Mouse (Mus musculus) brain, embryonic 14.5 days (tissue): ENCODE results near the gene Cox7a1. TPM values are rescaled to one million over a fixed set of nuclear protein-coding genes. Genes with fewer than 3 reads are reported as not detected.
"Not testable (repeated sequence)": the region's sequence is repeated elsewhere in the genome, so short reads cannot be mapped to it uniquely, and the experiment has no call there.

Source experiments
- DNase-seq: peaks from one replicate; pipeline ENCODE4 v3.0.0-alpha.2; 2011; ENCODE audit warnings: low read depth
- CTCF ChIP-seq: fragments of 200-500 bp; IDR thresholded peaks from 2 replicates; pipeline ENCODE4 v1.5.1; 2012; ENCODE audit warnings: inconsistent platforms, mild to moderate bottlenecking, moderate library complexity, borderline replicate concordance; ENCODE audit not compliant: insufficient read depth, insufficient read length; ENCODE audit errors: extremely low read depth
- POLR2A ChIP-seq: fragments of 200-500 bp; IDR thresholded peaks from 2 replicates; pipeline ENCODE4 v1.6.1; 2012; ENCODE audit warnings: mild to moderate bottlenecking, inconsistent platforms, borderline replicate concordance; ENCODE audit not compliant: poor library complexity, insufficient read depth, insufficient read length, severe bottlenecking; ENCODE audit errors: extremely low read depth
- polyA plus RNA-seq: library from polyadenylated mRNA; depleted of rRNA; stranded (reverse); fragments of >200 nt; gene quantifications from 2 replicates; pipeline ENCODE4 v1.2.3, GENCODE M21; 2012

The Cox7a1 gene
- polyA plus RNA-seq, 1 experiment, result 2.1 TPM

DNA sequence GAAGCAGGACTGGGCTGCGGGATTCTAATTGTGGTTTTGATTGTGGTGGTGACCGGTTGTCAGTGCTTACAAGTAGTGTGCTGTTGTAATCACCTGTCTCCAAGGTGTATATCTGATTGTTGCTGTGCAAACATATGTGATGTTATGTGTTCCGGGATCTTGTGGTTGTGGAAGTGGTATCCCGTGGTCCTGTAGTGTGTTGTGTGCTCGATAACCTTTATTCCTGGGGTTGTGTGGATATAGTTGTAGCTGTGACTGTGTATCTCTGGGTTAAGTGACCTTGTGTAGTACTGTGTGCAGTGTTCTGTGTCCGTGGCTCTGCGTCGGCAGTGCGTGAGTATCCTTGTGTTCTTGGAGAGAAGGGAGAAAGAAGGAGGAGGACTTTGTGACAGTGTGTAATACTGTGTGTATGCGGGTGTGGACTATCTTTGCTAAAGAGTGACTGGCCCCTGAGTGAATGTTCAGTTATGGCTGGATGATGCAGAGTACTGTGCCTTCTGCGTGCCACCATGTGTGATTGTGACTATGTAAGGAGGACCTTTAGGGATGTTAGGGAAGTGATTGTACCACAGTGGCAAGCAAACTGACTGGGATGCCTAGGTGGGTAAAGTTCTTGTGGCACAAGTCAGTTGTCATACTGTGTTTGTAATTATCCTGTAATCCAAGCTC is 13.5 kb upstream of the Cox7a1 start:
- DNase-seq, result no peak
- TF ChIP-seq CTCF (no peak), POLR2A (no peak)

GRCm38 (mm10) chr7:30176474-30176873 is 7.5 kb upstream of the Cox7a1 start:
- DNase-seq, result no peak
- TF ChIP-seq POLR2A (no peak), CTCF (no peak)

GRCm38 (mm10) chr7:30178256-30178655 is 5.7 kb upstream of the Cox7a1 start:
- DNase-seq, result no peak
- TF ChIP-seq CTCF, result no peak
- TF ChIP-seq POLR2A, result no peak

- TF ChIP-seq POLR2A (no peak), CTCF (peak; percentile 85)
- DNase-seq, result peak; percentile 87
Measured at GRCm38 (mm10) chr7:30181308-30181707, 2.6 kb upstream of the Cox7a1 start.

GRCm38 (mm10) chr7:30181929-30182328 is 2.0 kb upstream of the Cox7a1 start:
- DNase-seq, result not testable (repeated sequence)

DNA sequence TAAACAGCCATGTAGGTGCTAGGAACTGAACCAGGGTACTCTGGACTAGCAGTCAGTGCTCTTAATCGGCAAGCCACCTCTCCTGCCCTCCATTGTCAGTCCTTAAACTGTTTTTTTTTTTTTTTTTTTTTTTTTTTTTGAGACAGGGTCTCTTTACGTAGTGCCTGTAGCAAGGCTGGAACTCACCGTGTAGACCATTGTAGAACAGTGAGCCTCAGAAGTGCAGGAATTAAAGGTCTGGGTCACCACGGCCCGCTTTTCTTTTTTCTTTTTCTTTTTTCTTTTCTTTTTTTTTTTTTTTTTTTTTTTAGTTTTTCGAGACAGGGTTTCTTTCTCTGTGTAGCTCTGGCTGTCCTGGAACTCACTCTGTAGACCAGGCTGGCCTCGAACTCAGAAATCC is 755 bp upstream of the Cox7a1 start:
- DNase-seq, result not testable (repeated sequence)

- DNase-seq, result no peak
- TF ChIP-seq CTCF (no peak), POLR2A (no peak)
Measured at GRCm38 (mm10) chr7:30184641-30185348, 851 bp downstream of the Cox7a1 start.

DNA sequence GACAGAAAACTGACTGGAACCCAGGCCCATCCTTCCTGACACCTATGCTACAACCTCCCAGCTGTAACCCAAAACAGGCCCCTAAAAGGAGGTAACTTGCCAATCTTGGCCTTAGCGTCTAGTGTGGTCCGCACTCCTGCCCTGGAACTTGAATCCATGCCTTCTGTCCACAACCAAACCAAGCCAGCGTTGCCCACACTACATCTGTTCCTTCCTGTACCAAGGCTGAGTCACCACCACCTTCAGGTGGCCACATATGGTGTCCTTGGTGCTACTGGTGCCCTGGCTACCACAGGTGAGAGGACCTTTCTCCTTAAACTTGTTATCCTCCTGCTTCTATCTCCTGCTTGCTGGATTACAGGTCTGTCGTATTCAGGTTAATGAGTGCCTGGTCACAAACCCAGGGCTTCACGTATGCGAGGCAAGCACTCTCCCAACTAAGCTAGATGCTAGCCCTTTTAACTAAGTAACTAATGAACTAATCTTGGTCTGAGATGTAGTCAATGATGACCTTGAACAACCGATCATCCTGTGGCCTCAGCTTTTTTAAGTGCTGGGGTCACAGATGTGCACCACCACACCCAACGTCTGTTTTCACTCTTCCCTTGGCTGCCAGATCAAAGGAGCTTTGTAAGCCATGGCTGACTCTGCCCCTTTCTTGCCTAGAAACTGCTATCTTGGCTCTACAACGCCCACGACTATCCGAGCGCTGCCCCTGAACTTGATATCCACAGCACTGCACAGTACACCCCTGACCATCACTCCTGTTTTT is 4.6 kb downstream of the Cox7a1 start:
- no peak for DNase-seq
- TF ChIP-seq CTCF (no peak), POLR2A (no peak)

GRCm38 (mm10) chr7:30189116-30189491 is 5.2 kb downstream of the Cox7a1 start:
- no peak for DNase-seq
- TF ChIP-seq CTCF, result no peak
- no peak for TF ChIP-seq POLR2A

GRCm38 (mm10) chr7:30192088-30192487 is 8.1 kb downstream of the Cox7a1 start:
- TF ChIP-seq POLR2A (no peak), CTCF (no peak)
- no peak for DNase-seq

- no peak for TF ChIP-seq CTCF
- TF ChIP-seq POLR2A, result no peak
- DNase-seq, result no peak
Measured at GRCm38 (mm10) chr7:30193013-30193412, 9.1 kb downstream of the Cox7a1 start.

DNA sequence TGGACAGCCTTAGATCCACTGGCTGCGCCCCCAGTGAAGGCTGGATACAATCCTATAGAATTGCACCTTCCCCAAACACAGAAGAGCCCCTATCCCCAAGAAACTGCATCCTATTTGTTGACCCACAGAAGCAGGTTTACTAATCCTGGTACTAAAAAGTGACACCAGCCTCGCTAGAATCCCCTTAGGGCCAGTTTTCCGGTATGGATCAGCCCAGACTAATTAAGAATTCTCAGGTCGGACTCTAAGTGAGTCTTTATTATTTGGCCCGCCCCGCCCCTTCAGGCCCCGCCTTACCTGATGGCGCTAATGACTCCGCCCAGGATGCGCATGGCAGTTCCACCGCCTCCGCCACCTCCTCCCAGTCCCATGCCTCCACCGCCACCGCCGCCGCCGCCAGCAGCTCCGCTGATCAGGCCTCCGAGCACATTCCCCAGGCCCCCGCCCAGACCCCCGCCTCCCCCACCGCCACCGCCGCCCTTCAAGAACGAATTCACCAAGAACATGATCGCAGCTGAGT is 9.7 kb downstream of the Cox7a1 start:
- peak; percentile 92 for DNase-seq
- TF ChIP-seq POLR2A, result peak; percentile 16; the same call in 1 of the 2 replicates
- TF ChIP-seq CTCF, result no peak
